Mouse (Mus musculus): Measurements from ENCODE around the gene Mboat1. TPM values are rescaled to one million over a fixed set of nuclear protein-coding genes. Genes with fewer than 3 reads are reported as not detected.

Gene Mboat1
- polyA plus RNA-seq (2015; fragmentation: Nextera tagmentation; extraction: Ambion mirVana) = 3.3 and 4.4 TPM in 2 replicates

GRCm38 (mm10) chr13:30136243-30136922, at the start of gene Mboat1:
TSS of gene Mboat1 (plus strand) at chr13:30136489.

Other genes starting within 250 kb of the Mboat1 start
- gene E2f3, start 150.4 kb upstream of the Mboat1 start, polyA plus RNA-seq (2015; fragmentation: Nextera tagmentation; extraction: Ambion mirVana) = 3.2 and 3.5 TPM in 2 replicates
- gene Agtr1a, start 200.0 kb downstream of the Mboat1 start, polyA plus RNA-seq (2015; fragmentation: Nextera tagmentation; extraction: Ambion mirVana) = 2.3 and 2.7 TPM in 2 replicates